Comparison of ENCODE assay signal across 8 mouse cellular contexts in genomic region chr3:94904759-94905158, GRCm38 (mm10). TPM values are rescaled to one million over a fixed set of nuclear protein-coding genes. Genes with fewer than 3 reads are reported as not detected.
DNase-seq lines count a peak whose midpoint lies in the region; ATAC-seq and TF ChIP-seq lines count a peak whose summit lies in the region.
"Not testable (repeated sequence)": the region's sequence is repeated elsewhere in the genome, so short reads cannot be mapped to it uniquely, and the experiment has no call there.

No protein-coding gene starts in this region.

- H3K9ac ChIP-seq in MEL (ENCODE audit: control insufficient read depth, low read depth, low read length, poor library complexity, severe bottlenecking); heart, adult 2 months (ENCODE audit: low read depth, low read length); intestine, postnatal 0 days (ENCODE audit: low read depth, low read length); liver, embryonic 14.5 days (replicated peaks); lung, embryonic 14.5 days; midbrain, postnatal 0 days (replicated peaks; ENCODE audit: low read length, poor library complexity, severe bottlenecking): not testable (repeated sequence)

- peak in 2 of 3 experiments; percentile 1 to 53; a peak in 2 of 6 replicates for TF ChIP-seq CTCF in MEL (IDR thresholded peaks at IDR 0.05 in 2 of 3, conservative IDR thresholded peaks at IDR 0.05 in 1 of 3; ENCODE audit: control insufficient read depth in 1 of 3, insufficient read depth in 1 of 3, low read depth in 2 of 3, low read length in 3 of 3, poor library complexity in 1 of 3, severe bottlenecking in 1 of 3)
- TF ChIP-seq CTCF in gastrocnemius, adult 2 months (IDR thresholded peaks at IDR 0.05): peak; percentile 31; the same call in 1 of the 2 replicates
- TF ChIP-seq CTCF in heart, adult 2 months (IDR thresholded peaks at IDR 0.05): peak; percentile 39
- peak; percentile 45 for TF ChIP-seq CTCF in intestine, postnatal 0 days (IDR thresholded peaks at IDR 0.05; ENCODE audit: low read depth)
- TF ChIP-seq CTCF in layer of hippocampus, adult 2 months (conservative IDR thresholded peaks at IDR 0.05): peak; percentile 59
- peak; percentile 47 for TF ChIP-seq CTCF in liver, embryonic 14.5 days (IDR thresholded peaks at IDR 0.05; ENCODE audit: low read depth)
- peak; percentile 19; the same call in 1 of the 2 replicates for TF ChIP-seq CTCF in lung, embryonic 14.5 days (IDR thresholded peaks at IDR 0.05; ENCODE audit: low read depth)
- 0 out of 2 replicates have a peak, but pooled peaks have one; percentile 5 for TF ChIP-seq CTCF in midbrain, postnatal 0 days (IDR thresholded peaks at IDR 0.05)

- not testable (repeated sequence) for ATAC-seq in intestine, postnatal 0 days; liver, embryonic 14.5 days (ENCODE audit: insufficient read depth); lung, embryonic 14.5 days (ENCODE audit: insufficient read depth); midbrain, postnatal 0 days (ENCODE audit: low FRiP score)

- not testable (repeated sequence) for TF ChIP-seq POLR2A in MEL (IDR thresholded peaks at IDR 0.05; ENCODE audit: control insufficient read depth in 1 of 2, insufficient read depth in 1 of 2, low read depth in 1 of 2, low read length in 2 of 2, poor library complexity in 1 of 2); heart, adult 2 months (IDR thresholded peaks at IDR 0.05; ENCODE audit: insufficient read depth, low read depth, low read length)

- not testable (repeated sequence) for H3K79me2 ChIP-seq in MEL (ENCODE audit: control insufficient read depth, insufficient read depth, low read length, poor library complexity); heart, adult 2 months (replicated peaks; ENCODE audit: control insufficient read depth, insufficient read depth, low read length)

- H3K27me3 ChIP-seq in MEL (ENCODE audit: control insufficient read depth in 1 of 2, insufficient read depth in 2 of 2, low read length in 2 of 2); heart, adult 2 months (ENCODE audit: control insufficient read depth, insufficient read depth, low read length); intestine, postnatal 0 days (replicated peaks; ENCODE audit: control insufficient read depth, insufficient read depth, low read length); liver, embryonic 14.5 days (ENCODE audit: control insufficient read depth, insufficient read depth, low read length); lung, embryonic 14.5 days (ENCODE audit: insufficient read depth, low read length); midbrain, postnatal 0 days (ENCODE audit: insufficient read depth, low read length): not testable (repeated sequence)

- not testable (repeated sequence) for H3K4me1 ChIP-seq in MEL (ENCODE audit: control insufficient read depth in 1 of 2, insufficient read depth in 2 of 2, low read length in 2 of 2); heart, adult 2 months (ENCODE audit: control insufficient read depth, insufficient read depth, low read length); intestine, postnatal 0 days (replicated peaks; ENCODE audit: control insufficient read depth, insufficient read depth, low read length); lung, embryonic 14.5 days (ENCODE audit: insufficient read depth); midbrain, postnatal 0 days (ENCODE audit: insufficient read depth, low read length)
- peaks cover 5 to 12% of the 10 kb centered on the region in 2 experiments; a peak in 3 of 4 replicates for H3K4me1 ChIP-seq in liver, embryonic 14.5 days (replicated peaks; ENCODE audit: control insufficient read depth in 2 of 2, insufficient read depth in 2 of 2, low read length in 1 of 2)

- H3K36me3 ChIP-seq in MEL (ENCODE audit: control insufficient read depth in 1 of 2, insufficient read depth in 2 of 2, low read length in 2 of 2); heart, adult 2 months (ENCODE audit: control insufficient read depth, insufficient read depth, low read length); intestine, postnatal 0 days (ENCODE audit: control insufficient read depth, insufficient read depth); liver, embryonic 14.5 days (replicated peaks; ENCODE audit: control insufficient read depth, insufficient read depth, low read depth); lung, embryonic 14.5 days (ENCODE audit: insufficient read depth); midbrain, postnatal 0 days (ENCODE audit: insufficient read depth, low read length): not testable (repeated sequence)

- intact Hi-C loops in gastrocnemius, adult 2 months (cut with DNase I): loop anchor here (5.0 to 10.0 kb wide), 2 partner anchors 287 to 540 kb away; partner anchors contain the start of gene C2cd4d
- intact Hi-C loops in heart, adult 2 months (cut with DNase I): loop anchor here (5.0 kb wide), 2 partner anchors 92 to 287 kb away; no protein-coding TSS in a partner anchor

- H3K9me3 ChIP-seq in MEL (replicated peaks; ENCODE audit: insufficient read depth, low read length); intestine, postnatal 0 days (ENCODE audit: control insufficient read depth); liver, embryonic 14.5 days (ENCODE audit: control insufficient read depth, low read length); lung, embryonic 14.5 days (ENCODE audit: low read depth, low read length); midbrain, postnatal 0 days (ENCODE audit: low read length): not testable (repeated sequence)

- not testable (repeated sequence) for DNase-seq in MEL (ENCODE audit: low read depth, low spot score); gastrocnemius, adult 2 months; heart, adult 2 months; layer of hippocampus, adult 2 months (ENCODE audit: low spot score in 2 of 2); liver, embryonic 14.5 days (ENCODE audit: low read depth in 3 of 3, low spot score in 3 of 3); lung, embryonic 14.5 days; midbrain, postnatal 0 days (ENCODE audit: low spot score)

- not testable (repeated sequence) for H3K4me3 ChIP-seq in MEL (ENCODE audit: control insufficient read depth in 1 of 2, insufficient read depth in 1 of 2, low read depth in 2 of 2, low read length in 2 of 2); gastrocnemius, adult 2 months; heart, adult 2 months; intestine, postnatal 0 days (ENCODE audit: low read depth, low read length); layer of hippocampus, adult 2 months; liver, embryonic 14.5 days (ENCODE audit: insufficient read depth in 1 of 2, low read depth in 2 of 2, low read length in 2 of 2); lung, embryonic 14.5 days (ENCODE audit: low read depth, low read length); midbrain, postnatal 0 days (ENCODE audit: low read depth, low read length)

- H3K27ac ChIP-seq in MEL (ENCODE audit: control insufficient read depth, low read depth, low read length); gastrocnemius, adult 2 months; heart, adult 2 months; intestine, postnatal 0 days (ENCODE audit: low read depth, low read length); layer of hippocampus, adult 2 months; liver, embryonic 14.5 days; lung, embryonic 14.5 days (ENCODE audit: low read depth); midbrain, postnatal 0 days (ENCODE audit: low read depth, low read length): not testable (repeated sequence)

- not testable (repeated sequence) for H3K4me2 ChIP-seq in intestine, postnatal 0 days (replicated peaks; ENCODE audit: low read depth); liver, embryonic 14.5 days (ENCODE audit: low read depth); lung, embryonic 14.5 days; midbrain, postnatal 0 days (ENCODE audit: low read depth, low read length, poor library complexity, severe bottlenecking)

- TF ChIP-seq RAD21 in MEL (IDR thresholded peaks at IDR 0.05; ENCODE audit: low read depth, low read length): peak; percentile 21

- not testable (repeated sequence) for TF ChIP-seq EP300 in MEL (IDR thresholded peaks at IDR 0.05; ENCODE audit: low read depth in 1 of 2, low read length in 2 of 2); heart, adult 2 months (IDR thresholded peaks at IDR 0.05; ENCODE audit: insufficient read depth, low read depth, low read length); liver, embryonic 14.5 days (IDR thresholded peaks at IDR 0.05; ENCODE audit: low read depth)

- WGBS in heart, adult 2 months: 48% methylated on average over 3 of the region's 3 CpGs
- 62% methylated on average over 3 of the region's 3 CpGs for WGBS in intestine, postnatal 0 days
- WGBS in liver, embryonic 14.5 days (ENCODE audit: insufficient replicate concordance): 48% methylated on average over 3 of the region's 3 CpGs
- 49% methylated on average over 3 of the region's 3 CpGs for WGBS in lung, embryonic 14.5 days
- WGBS in midbrain, postnatal 0 days: 60% methylated on average over 3 of the region's 3 CpGs

RNA-seq across cellular contexts. Expression of gene Psmb4, which starts 18.0 kb away (rescaled TPM):
- total RNA-seq in MEL (2012; rRNA removed): 890 and 977 TPM in 2 replicates
- polyA plus RNA-seq in MEL (2012; ENCODE audit: insufficient read depth in 1 of 2, insufficient read length in 2 of 2, low read depth in 1 of 2, low replicate concordance in 2 of 2, missing spikeins in 1 of 2): 100 to 1,000 TPM; 826 to 964 TPM
- total RNA-seq in gastrocnemius, adult 2 months (2021): 100 to 1,000 TPM; 176 to 198 TPM
- 100 to 1,000 TPM; 212 to 223 TPM for total RNA-seq in heart, adult 2 months (2021)
- 232 and 374 TPM in 2 replicates for polyA plus RNA-seq in heart, adult 2 months (2012; rRNA removed)
- 308 and 311 TPM in 2 replicates for polyA plus RNA-seq in intestine, postnatal 0 days (2015; fragmentation: Nextera tagmentation; extraction: Ambion mirVana)
- total RNA-seq in layer of hippocampus, adult 2 months (2021): 100 to 1,000 TPM; 272 to 281 TPM
- polyA plus RNA-seq in liver, embryonic 14.5 days (2012; rRNA removed): 127 and 157 TPM in 2 replicates
- polyA plus RNA-seq in liver, embryonic 14.5 days (2014; fragmentation: Nextera tagmentation; extraction: Ambion mirVana): 190 and 203 TPM in 2 replicates
- 343 and 370 TPM in 2 replicates for polyA plus RNA-seq in lung, embryonic 14.5 days (2014; fragmentation: Nextera tagmentation; extraction: Ambion mirVana)
- 270 and 309 TPM in 2 replicates for total RNA-seq in midbrain, postnatal 0 days (2014; rRNA removed)
- polyA plus RNA-seq in midbrain, postnatal 0 days (2015; fragmentation: Nextera tagmentation; extraction: Ambion mirVana): 358 and 362 TPM in 2 replicates

RNA-seq across cellular contexts. Expression of gene Selenbp1, which starts 28.1 kb away (rescaled TPM):
- total RNA-seq in MEL (2012; rRNA removed): 109 and 179 TPM in 2 replicates
- polyA plus RNA-seq in MEL (2012; ENCODE audit: insufficient read depth in 1 of 2, insufficient read length in 2 of 2, low read depth in 1 of 2, low replicate concordance in 2 of 2, missing spikeins in 1 of 2): 100 to 1,000 TPM in 1 of 2 experiments, not detected in 1; 365 TPM
- 10 to 100 TPM; 10.1 to 28.6 TPM for total RNA-seq in gastrocnemius, adult 2 months (2021)
- 100 to 1,000 TPM; 100 to 122 TPM for total RNA-seq in heart, adult 2 months (2021)
- polyA plus RNA-seq in heart, adult 2 months (2012; rRNA removed): 190 and 223 TPM in 2 replicates
- polyA plus RNA-seq in intestine, postnatal 0 days (2015; fragmentation: Nextera tagmentation; extraction: Ambion mirVana): 61.7 and 71.6 TPM in 2 replicates
- total RNA-seq in layer of hippocampus, adult 2 months (2021): 10 to 100 TPM; 10.3 to 10.5 TPM
- polyA plus RNA-seq in liver, embryonic 14.5 days (2012; rRNA removed): 43.5 and 44.8 TPM in 2 replicates
- 56.7 and 71.2 TPM in 2 replicates for polyA plus RNA-seq in liver, embryonic 14.5 days (2014; fragmentation: Nextera tagmentation; extraction: Ambion mirVana)
- 99.1 and 103 TPM in 2 replicates for polyA plus RNA-seq in lung, embryonic 14.5 days (2014; fragmentation: Nextera tagmentation; extraction: Ambion mirVana)
- 17.7 and 19.8 TPM in 2 replicates for total RNA-seq in midbrain, postnatal 0 days (2014; rRNA removed)
- 11.7 and 13.7 TPM in 2 replicates for polyA plus RNA-seq in midbrain, postnatal 0 days (2015; fragmentation: Nextera tagmentation; extraction: Ambion mirVana)

RNA-seq across cellular contexts. Expression of gene Rfx5, which starts 49.1 kb away (rescaled TPM):
- total RNA-seq in MEL (2012; rRNA removed): 9.5 and 10.0 TPM in 2 replicates
- 10 to 100 TPM in 1 of 2 experiments, not detected in 1; 19.4 TPM for polyA plus RNA-seq in MEL (2012; ENCODE audit: insufficient read depth in 1 of 2, insufficient read length in 2 of 2, low read depth in 1 of 2, low replicate concordance in 2 of 2, missing spikeins in 1 of 2)
- total RNA-seq in gastrocnemius, adult 2 months (2021): 1 to 10 TPM; 4.7 to 5.2 TPM
- total RNA-seq in heart, adult 2 months (2021): 1 to 10 TPM; 6.6 to 8.0 TPM
- polyA plus RNA-seq in heart, adult 2 months (2012; rRNA removed): 5.6 and 7.1 TPM in 2 replicates
- 2.6 and 3.9 TPM in 2 replicates for polyA plus RNA-seq in intestine, postnatal 0 days (2015; fragmentation: Nextera tagmentation; extraction: Ambion mirVana)
- total RNA-seq in layer of hippocampus, adult 2 months (2021): 10 to 100 TPM; 23.9 to 24.6 TPM
- polyA plus RNA-seq in liver, embryonic 14.5 days (2012; rRNA removed): 2.3 TPM in 2 replicates
- 0.88 and 1.5 TPM in 2 replicates for polyA plus RNA-seq in liver, embryonic 14.5 days (2014; fragmentation: Nextera tagmentation; extraction: Ambion mirVana)
- polyA plus RNA-seq in lung, embryonic 14.5 days (2014; fragmentation: Nextera tagmentation; extraction: Ambion mirVana): 11.8 and 13.1 TPM in 2 replicates
- 17.5 and 25.1 TPM in 2 replicates for total RNA-seq in midbrain, postnatal 0 days (2014; rRNA removed)
- 6.0 and 6.9 TPM in 2 replicates for polyA plus RNA-seq in midbrain, postnatal 0 days (2015; fragmentation: Nextera tagmentation; extraction: Ambion mirVana)

Comparison
In these comparisons a context has a peak if more than half of its experiments do, and no peak if none do; other contexts are left out.
1. CTCF ChIP-seq: peak in every context shown above with its lines; median percentile 59 in layer of hippocampus, adult 2 months; 47 in liver, embryonic 14.5 days; 45 in intestine, postnatal 0 days; 39 in heart, adult 2 months; 31 in gastrocnemius, adult 2 months; 27 in MEL; 19 in lung, embryonic 14.5 days; 5 in midbrain, postnatal 0 days.